Mouse (Mus musculus): ENCODE measurements at regions not wholly inside any gene's neighbourhood (a gene's known extent, or its start where the extent isn't known, plus 50 kb on each side); places are given as distances from the start of the nearest gene placed in this dataset.

GRCm38 (mm10) chr12:118540336-118540735 lies 239.1 kb upstream of the Sp4 start:
- Histone ChIP-seq H3K4me3 (ENCODE audit: low read depth, low read length) (no peak overlapping the region), H3K4me1 (ENCODE audit: insufficient read depth) (no peaks in the 10 kb centered on the region), H3K9ac (no peak overlapping the region), H3K9me3 (ENCODE audit: low read depth, low read length) (no peaks in the 10 kb centered on the region), H3K27ac (ENCODE audit: low read depth) (no peak overlapping the region), H3K27me3 (ENCODE audit: insufficient read depth, low read length) (no peaks in the 10 kb centered on the region), H3K36me3 (ENCODE audit: insufficient read depth) (no peaks in the 10 kb centered on the region), H3K4me2 (no peak overlapping the region)
- 30% methylated on average over 6 of the region's 6 CpGs for WGBS
- no peak for TF ChIP-seq CTCF (IDR thresholded peaks at IDR 0.05; ENCODE audit: low read depth)
- no peak for ATAC-seq (ENCODE audit: insufficient read depth)
- DNase-seq: no peak

- Histone ChIP-seq H3K36me3 (ENCODE audit: insufficient read depth) (no peaks in the 10 kb centered on the region), H3K27me3 (ENCODE audit: insufficient read depth, low read length) (peaks cover 17% of the 10 kb centered on the region), H3K9me3 (ENCODE audit: low read depth, low read length) (no peaks in the 10 kb centered on the region), H3K4me3 (ENCODE audit: low read depth, low read length) (peak overlapping the region; percentile 3; the same call in 1 of the 2 replicates), H3K9ac (no peak overlapping the region), H3K4me1 (ENCODE audit: insufficient read depth) (no peaks in the 10 kb centered on the region), H3K4me2 (peak overlapping the region; percentile 54), H3K27ac (ENCODE audit: low read depth) (no peak overlapping the region)
- 8% methylated on average over 10 of the region's 10 CpGs for WGBS
- ATAC-seq (ENCODE audit: insufficient read depth) (no peak), DNase-seq (no peak)
- TF ChIP-seq CTCF (IDR thresholded peaks at IDR 0.05; ENCODE audit: low read depth): no peak
Observed at GRCm38 (mm10) chr12:118530514-118530913, 229.3 kb upstream of the Sp4 start.

GRCm38 (mm10) chr12:118529428-118530361 lies 228.5 kb upstream of the Sp4 start:
- Histone ChIP-seq H3K4me1 (ENCODE audit: insufficient read depth) (no peaks in the 10 kb centered on the region), H3K36me3 (ENCODE audit: insufficient read depth) (no peaks in the 10 kb centered on the region), H3K4me2 (peak overlapping the region; percentile 54), H3K9ac (no peak overlapping the region), H3K27ac (ENCODE audit: low read depth) (no peak overlapping the region), H3K4me3 (ENCODE audit: low read depth, low read length) (peak overlapping the region; percentile 3; the same call in 1 of the 2 replicates), H3K27me3 (ENCODE audit: insufficient read depth, low read length) (peaks cover 17% of the 10 kb centered on the region), H3K9me3 (ENCODE audit: low read depth, low read length) (no peaks in the 10 kb centered on the region)
- no peak for TF ChIP-seq CTCF (IDR thresholded peaks at IDR 0.05; ENCODE audit: low read depth)
- WGBS: 5% methylated on average over 36 of the region's 36 CpGs
- ATAC-seq (ENCODE audit: insufficient read depth): peak; percentile 79; the same call in 1 of the 2 replicates
- DNase-seq: peak; percentile 51

GRCm38 (mm10) chr12:118521770-118522169 lies 220.5 kb upstream of the Sp4 start:
- H3K9ac ChIP-seq: no peak overlapping the region
- H3K27ac ChIP-seq (ENCODE audit: low read depth): no peak overlapping the region
- no peaks in the 10 kb centered on the region for H3K9me3 ChIP-seq (ENCODE audit: low read depth, low read length)
- WGBS: 69% methylated on average over 2 of the region's 2 CpGs
- DNase-seq (no peak), ATAC-seq (ENCODE audit: insufficient read depth) (no peak)
- H3K36me3 ChIP-seq (ENCODE audit: insufficient read depth): no peaks in the 10 kb centered on the region
- H3K27me3 ChIP-seq (ENCODE audit: insufficient read depth, low read length): no peaks in the 10 kb centered on the region
- no peak overlapping the region for H3K4me2 ChIP-seq
- TF ChIP-seq CTCF (IDR thresholded peaks at IDR 0.05; ENCODE audit: low read depth): no peak
- no peak overlapping the region for H3K4me3 ChIP-seq (ENCODE audit: low read depth, low read length)
- H3K4me1 ChIP-seq (ENCODE audit: insufficient read depth): no peaks in the 10 kb centered on the region

- WGBS: 85% methylated on average over 1 of the region's 1 CpGs
- no peak overlapping the region for H3K4me2 ChIP-seq
- no peak for ATAC-seq (ENCODE audit: insufficient read depth)
- no peak overlapping the region for H3K4me3 ChIP-seq (ENCODE audit: low read depth, low read length)
- no peaks in the 10 kb centered on the region for H3K36me3 ChIP-seq (ENCODE audit: insufficient read depth)
- no peaks in the 10 kb centered on the region for H3K9me3 ChIP-seq (ENCODE audit: low read depth, low read length)
- H3K4me1 ChIP-seq (ENCODE audit: insufficient read depth): no peaks in the 10 kb centered on the region
- no peak for DNase-seq
- no peak for TF ChIP-seq CTCF (IDR thresholded peaks at IDR 0.05; ENCODE audit: low read depth)
- H3K27ac ChIP-seq (ENCODE audit: low read depth): no peak overlapping the region
- H3K9ac ChIP-seq: no peak overlapping the region
- no peaks in the 10 kb centered on the region for H3K27me3 ChIP-seq (ENCODE audit: insufficient read depth, low read length)
Observed at GRCm38 (mm10) chr12:118521329-118521728, 220.1 kb upstream of the Sp4 start.

- Histone ChIP-seq H3K4me1 (ENCODE audit: insufficient read depth) (no peaks in the 10 kb centered on the region), H3K9me3 (ENCODE audit: low read depth, low read length) (no peaks in the 10 kb centered on the region), H3K9ac (no peak overlapping the region), H3K4me3 (ENCODE audit: low read depth, low read length) (no peak overlapping the region), H3K36me3 (ENCODE audit: insufficient read depth) (no peaks in the 10 kb centered on the region), H3K27ac (ENCODE audit: low read depth) (no peak overlapping the region), H3K4me2 (no peak overlapping the region), H3K27me3 (ENCODE audit: insufficient read depth, low read length) (no peaks in the 10 kb centered on the region)
- DNase-seq (no peak), ATAC-seq (ENCODE audit: insufficient read depth) (no peak)
- WGBS: 44% methylated on average over 10 of the region's 10 CpGs
- TF ChIP-seq CTCF (IDR thresholded peaks at IDR 0.05; ENCODE audit: low read depth): no peak
Observed at GRCm38 (mm10) chr12:118519801-118520327, 218.6 kb upstream of the Sp4 start.

- Histone ChIP-seq H3K9me3 (ENCODE audit: low read depth, low read length) (no peaks in the 10 kb centered on the region), H3K36me3 (ENCODE audit: insufficient read depth) (no peaks in the 10 kb centered on the region), H3K27me3 (ENCODE audit: insufficient read depth, low read length) (no peaks in the 10 kb centered on the region), H3K4me2 (no peak overlapping the region), H3K4me1 (ENCODE audit: insufficient read depth) (no peaks in the 10 kb centered on the region), H3K27ac (ENCODE audit: low read depth) (no peak overlapping the region), H3K4me3 (ENCODE audit: low read depth, low read length) (no peak overlapping the region), H3K9ac (no peak overlapping the region)
- 45% methylated on average over 4 of the region's 4 CpGs for WGBS
- no peak for ATAC-seq (ENCODE audit: insufficient read depth)
- no peak for TF ChIP-seq CTCF (IDR thresholded peaks at IDR 0.05; ENCODE audit: low read depth)
- no peak for DNase-seq
Observed at GRCm38 (mm10) chr12:118510989-118511388, 209.7 kb upstream of the Sp4 start.
